Mouse (Mus musculus): ENCODE results near the gene Olfr834.

DNA sequence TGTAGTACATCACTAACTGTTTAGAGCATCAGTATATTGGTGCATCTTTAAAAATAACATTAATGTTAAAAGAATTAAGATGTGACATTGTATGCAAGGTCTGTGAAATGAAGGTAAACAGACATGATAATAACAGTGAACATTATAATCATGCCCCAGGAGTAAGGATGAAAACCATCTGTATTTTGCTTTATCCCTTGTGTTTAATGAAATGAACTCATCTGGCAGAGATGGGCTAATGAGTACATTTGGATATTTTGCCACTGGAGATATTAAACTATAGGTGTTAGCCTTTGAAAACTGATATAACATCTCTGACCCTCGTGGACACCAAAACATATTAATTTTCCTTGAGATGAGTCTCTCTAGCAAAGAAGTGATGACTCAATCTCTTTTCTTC is 44.6 kb downstream of the Olfr834 start, which contains the start of gene Olfr835:
- TF ChIP-seq CTCF (IDR thresholded peaks at IDR 0.05; ENCODE audit: low read depth) = no peak
- no peak for TF ChIP-seq EP300 (IDR thresholded peaks at IDR 0.05; ENCODE audit: low read depth)
